Mouse (Mus musculus) layer of hippocampus, adult 9-11 months (tissue): ENCODE results near the gene Set.
"Not testable (repeated sequence)": the region's sequence is repeated elsewhere in the genome, so short reads cannot be mapped to it uniquely, and the experiment has no call there.

Experiments
- DNase-seq: peaks from one replicate; pipeline ENCODE4 v3.0.0; 2022

Gene Set

GRCm38 (mm10) chr2:30057223-30057904 lies at the start of gene Set:
Gene Set (plus strand): TSS chr2:30057378.
- no peak for DNase-seq

GRCm38 (mm10) chr2:30009101-30009500 lies 48.1 kb upstream of the Set start:
- no peak for DNase-seq

DNA sequence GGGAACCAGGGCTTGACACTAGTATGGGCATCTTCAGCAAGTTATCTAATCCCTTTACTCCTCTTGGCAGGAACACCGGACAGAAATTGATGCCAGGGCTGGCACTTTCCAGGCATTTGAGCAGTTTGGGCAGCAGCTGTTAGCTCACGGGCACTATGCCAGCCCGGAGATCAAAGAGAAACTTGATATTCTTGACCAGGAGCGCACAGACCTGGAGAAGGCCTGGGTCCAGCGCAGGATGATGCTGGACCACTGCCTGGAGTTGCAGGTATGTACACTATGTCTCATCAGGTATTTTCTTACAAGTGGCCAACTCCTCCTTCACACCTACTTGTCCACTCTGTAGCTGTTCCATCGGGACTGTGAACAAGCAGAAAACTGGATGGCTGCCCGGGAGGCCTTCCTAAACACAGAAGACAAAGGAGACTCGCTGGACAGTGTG lies 46.3 kb upstream of the Set start:
- DNase-seq, result no peak

GRCm38 (mm10) chr2:30014326-30014966 lies 42.7 kb upstream of the Set start:
- DNase-seq, result no peak

DNA sequence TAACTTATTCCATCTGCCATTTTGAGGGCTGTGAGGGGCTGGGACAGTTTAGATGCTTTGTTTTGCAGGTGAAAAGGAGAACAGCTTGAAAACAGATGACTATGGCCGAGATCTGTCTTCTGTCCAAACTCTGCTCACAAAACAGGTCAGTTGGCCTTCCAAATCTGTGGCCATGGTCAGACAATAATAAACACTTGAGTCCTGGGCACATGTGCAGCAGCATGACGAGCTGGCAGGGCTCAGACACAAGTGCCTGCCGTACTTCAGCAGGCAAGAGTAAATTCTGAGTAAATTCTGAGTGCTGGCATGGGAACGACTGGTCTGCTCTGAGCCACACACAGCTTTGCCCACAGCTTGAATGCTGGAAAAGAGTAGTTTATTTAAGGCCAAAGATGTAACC lies 31.7 kb upstream of the Set start:
- no peak for DNase-seq

GRCm38 (mm10) chr2:30026997-30027396 lies 30.2 kb upstream of the Set start:
- DNase-seq, result no peak

GRCm38 (mm10) chr2:30032244-30032846 lies 24.8 kb upstream of the Set start:
- DNase-seq, result no peak

DNA sequence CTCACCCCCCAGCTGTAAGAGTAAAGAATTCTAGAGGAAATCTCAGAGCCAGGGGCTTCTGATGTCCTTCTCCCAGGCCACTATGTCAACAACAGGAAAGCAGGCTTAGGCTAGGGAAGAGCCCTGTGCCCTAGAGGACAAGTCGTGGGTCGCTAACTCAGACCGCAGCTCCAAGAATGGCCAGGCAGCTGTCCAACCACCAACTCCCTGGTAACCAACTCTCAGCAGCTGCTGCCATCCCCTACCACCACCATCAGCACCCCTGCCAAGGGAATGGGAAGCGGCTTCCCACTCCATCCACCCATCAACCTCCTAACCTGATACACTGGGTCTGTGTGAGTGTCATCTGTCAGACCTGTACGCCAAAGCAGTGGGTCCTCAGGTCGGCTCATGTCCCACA lies 24.2 kb upstream of the Set start:
- no peak for DNase-seq

DNA sequence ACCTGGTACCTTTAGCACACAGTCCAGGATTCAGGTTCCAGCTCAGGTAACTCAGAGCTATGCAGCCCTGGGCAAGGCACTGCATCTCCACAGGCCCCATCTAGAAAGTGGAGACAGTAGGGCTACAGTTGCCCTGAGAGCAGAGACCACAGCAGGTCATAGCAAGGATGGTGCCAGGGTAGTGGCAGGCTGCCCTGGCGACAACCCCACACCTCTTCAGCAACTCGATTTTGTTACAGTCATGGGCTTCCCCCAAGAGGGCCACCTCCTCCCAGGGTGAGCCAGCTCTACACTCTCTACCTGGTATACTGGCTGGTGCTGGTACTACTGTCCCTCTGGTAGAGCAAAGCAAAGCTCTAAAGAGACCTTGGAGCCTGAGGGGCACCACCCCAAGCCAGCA lies 19.4 kb upstream of the Set start:
- no peak for DNase-seq

GRCm38 (mm10) chr2:30038370-30038769 lies 18.8 kb upstream of the Set start:
- no peak for DNase-seq

DNA sequence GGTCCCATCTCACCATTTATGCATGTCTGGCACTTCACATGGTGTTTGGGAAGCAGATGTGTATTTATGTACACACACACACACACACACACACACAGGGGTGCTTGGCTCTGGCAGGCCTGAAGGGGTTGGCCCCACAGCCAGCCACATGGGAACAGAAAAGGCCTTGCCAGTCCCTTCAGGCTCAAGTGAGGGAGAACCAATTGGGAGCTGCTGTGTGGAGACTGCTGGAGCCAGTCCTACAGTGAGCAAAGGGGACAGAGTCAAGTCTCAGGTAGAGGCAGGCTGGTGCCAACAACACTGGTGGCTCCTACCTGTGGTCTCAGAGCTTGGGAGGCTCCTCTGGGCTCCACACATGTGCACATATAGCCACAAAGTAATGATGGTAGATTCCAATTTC lies 17.5 kb upstream of the Set start:
- no peak for DNase-seq

GRCm38 (mm10) chr2:30042445-30042844 lies 14.7 kb upstream of the Set start:
- peak; percentile 47 for DNase-seq

DNA sequence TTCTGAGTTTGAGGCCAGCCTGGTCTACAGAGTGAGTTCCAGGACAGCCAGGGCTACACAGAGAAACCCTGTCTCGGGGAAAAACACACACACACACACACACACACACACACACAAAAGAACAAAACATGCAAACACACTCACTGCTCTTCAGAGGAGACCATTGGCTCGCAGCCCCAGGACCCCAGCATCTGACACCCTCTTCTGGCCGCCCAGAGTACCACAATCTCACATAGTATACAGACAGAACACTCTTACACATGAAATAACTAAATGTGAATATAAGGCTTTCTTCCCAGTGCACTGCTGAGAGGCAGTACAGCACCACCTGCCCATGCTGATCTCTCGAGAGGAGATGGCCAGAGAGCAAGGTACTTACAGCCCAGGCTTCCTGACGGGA lies 12.6 kb upstream of the Set start:
- no peak for DNase-seq

- no peak for DNase-seq
These were observed 10.1 kb upstream of the Set start for GRCm38 (mm10) chr2:30047127-30047526.

GRCm38 (mm10) chr2:30048101-30048501 lies 9.1 kb upstream of the Set start:
- no peak for DNase-seq

DNA sequence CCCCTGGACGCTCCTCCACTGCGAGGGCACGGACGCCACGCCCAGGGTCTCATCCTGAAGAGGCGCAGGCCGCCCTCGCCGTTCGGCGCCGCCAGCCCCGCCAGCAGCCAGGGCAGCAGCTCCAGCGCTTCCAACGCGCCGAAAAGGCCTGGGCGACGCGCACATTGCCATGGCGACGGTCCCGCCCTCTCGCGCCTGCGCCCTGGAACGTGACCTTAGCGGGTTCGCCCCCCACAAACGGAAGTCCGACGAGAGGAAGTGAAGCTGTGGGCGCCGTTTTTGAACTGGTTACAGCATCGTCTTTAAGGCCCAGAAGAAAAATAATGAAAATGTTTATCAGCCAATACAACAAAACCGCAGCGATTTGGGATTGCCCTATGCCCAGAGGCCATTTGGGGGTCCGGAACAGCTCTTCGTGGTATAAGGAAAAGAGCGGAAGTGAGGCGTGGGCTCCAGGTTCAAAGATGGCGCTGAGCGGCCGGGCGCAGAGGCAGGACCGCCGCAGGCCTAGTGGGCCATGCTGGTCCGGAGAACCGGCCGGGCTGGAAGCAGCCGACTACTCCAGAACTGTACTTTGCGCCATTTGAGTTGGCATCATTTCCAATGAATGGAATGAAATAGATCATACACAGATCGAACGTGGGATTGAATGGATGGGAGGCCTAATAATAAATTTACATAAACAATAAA lies 8.3 kb upstream of the Set start, which contains the start of gene Wdr34:
TSS of gene Wdr34 (minus strand) at position 183 of the 690 bp plus-strand sequence.
- peak; percentile 95 for DNase-seq

DNA sequence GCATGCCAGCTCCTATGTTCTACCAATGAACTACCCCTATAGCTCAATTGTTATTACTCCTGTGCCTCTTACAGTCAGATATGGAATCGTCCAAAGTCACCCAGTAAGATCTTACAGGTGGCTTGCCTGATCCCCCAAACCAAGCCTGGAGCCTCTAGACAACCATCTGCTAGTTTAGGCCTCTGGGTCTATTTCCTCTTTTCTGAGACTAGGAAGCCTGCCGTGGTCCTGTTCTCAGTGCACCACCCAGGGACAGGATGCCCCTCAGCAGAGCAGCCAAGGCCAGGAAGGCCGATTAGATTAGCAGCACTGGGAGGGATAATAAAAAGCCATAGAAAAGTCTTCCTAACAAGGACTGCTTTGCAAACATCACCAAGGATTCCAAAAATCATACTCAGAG lies 7.3 kb upstream of the Set start:
- DNase-seq, result no peak

GRCm38 (mm10) chr2:30051992-30052761 lies 5.0 kb upstream of the Set start:
- no peak for DNase-seq

DNA sequence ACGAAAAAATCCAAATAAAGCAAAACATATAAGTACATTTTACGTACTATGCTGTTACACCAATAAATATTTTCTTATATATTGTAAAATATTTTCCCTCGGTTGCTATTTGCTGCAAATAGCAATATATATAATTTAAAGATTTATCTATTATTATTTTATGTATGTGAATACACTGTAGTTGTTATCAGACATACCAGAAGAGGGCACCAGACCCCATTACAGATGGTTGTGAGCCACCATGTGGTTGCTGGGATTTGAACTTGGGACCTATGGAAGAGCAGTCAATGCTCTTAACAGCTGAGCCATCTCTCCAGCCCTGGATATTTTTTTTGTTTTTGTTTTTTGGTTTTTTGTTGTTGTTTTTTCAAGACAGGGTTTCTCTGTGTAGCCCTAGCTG lies 1.9 kb upstream of the Set start:
- not testable (repeated sequence) for DNase-seq

DNA sequence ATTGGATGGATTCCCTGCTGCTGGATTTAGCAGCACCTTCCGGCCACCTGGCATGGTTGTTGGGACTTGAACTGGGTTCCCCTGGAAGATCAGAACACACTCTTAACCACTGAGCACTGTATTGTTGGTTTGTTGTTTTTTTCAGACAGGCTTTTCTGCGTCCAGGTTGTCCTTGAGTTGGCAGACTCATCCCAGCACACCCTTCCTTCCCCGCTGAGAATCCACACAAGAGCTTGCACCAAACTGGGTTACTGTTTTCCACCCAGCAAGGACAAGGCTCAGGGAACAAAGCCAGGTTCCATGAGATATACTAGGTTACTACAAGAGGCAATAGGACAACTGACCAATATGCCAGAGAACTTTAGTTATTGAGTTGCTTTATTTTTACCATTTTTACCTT lies 442 bp upstream of the Set start:
- DNase-seq, result no peak

DNA sequence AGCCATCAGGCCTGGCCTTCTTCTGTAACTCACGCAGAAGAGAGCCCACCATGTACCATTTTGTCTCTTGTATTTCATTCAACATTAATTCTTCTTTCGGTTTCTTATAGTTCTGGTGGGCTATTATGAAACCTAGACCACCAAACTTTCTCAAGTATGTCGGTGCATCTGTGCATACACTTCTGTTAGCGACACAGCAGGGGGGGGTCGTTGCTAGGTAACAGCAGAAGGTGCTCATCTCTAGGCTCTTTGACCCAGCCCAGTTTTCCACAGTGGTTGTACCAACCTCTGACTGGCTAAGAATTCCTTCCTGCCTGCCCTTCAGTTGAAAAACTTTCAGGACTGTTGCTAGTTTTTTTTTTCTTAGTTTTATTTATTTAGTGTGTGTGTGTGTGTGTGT lies 1.2 kb downstream of the Set start:
- DNase-seq, result no peak

DNA sequence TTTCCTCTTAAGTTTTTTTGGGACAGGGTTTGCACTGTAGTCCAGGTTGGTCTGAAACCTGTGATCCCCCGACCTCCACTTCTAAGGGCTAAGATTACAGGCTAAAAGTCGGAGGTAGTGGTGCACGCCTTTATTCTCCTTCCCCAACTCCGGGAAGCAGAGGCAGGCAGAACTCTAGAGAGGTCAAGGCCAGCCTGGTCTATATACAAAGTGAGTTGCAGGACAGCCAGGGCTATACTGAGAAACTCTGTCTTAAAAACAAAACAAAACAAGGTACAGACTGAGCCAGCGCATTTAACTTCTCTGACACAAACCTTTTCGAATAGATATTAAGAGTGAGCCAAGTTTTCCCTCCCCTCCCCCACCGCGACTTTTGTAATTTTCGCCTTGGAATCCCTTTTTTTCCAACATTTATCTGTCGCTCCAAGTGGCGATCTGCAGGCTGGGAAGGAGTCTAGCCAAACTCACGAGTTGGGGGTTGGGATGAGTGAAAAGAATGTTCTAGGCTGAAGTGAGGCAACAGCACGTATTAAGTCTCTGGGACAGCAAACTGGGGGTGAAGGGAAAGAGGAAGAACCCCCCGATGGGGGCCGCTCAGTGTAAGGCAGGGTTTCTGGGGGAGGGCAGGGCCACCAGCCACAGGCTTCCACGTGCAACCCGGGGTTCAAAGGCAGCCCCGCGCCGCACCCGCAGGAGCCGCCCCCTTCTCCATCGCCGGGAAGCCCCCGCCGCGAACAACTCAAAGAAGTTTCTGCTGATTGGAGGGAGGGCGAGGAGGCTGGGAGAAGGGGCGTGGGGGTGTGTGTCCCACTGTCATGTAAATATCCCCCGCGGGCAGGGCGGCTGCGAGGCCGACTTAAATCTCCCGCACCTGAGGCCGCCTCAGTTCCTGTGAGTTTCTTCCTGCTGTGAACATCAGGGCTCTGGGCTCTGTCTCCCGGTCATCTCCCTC lies 4.3 kb downstream of the Set start:
- DNase-seq, result no peak
